Mouse (Mus musculus) megakaryocyte progenitor cell, adult 5-6 weeks (primary cell): ENCODE measurements around the gene Sh3rf1. TPM values are rescaled to one million over a fixed set of nuclear protein-coding genes. Genes with fewer than 3 reads are reported as not detected.
"Not testable (repeated sequence)": the region's sequence is repeated elsewhere in the genome, so short reads cannot be mapped to it uniquely, and the experiment has no call there.

Experiments
- ATAC-seq: replicated peaks from 2 replicates; pipeline ENCODE4 v1.8.0; 2016; ENCODE audit warnings: mild to moderate bottlenecking, moderate TSS enrichment, inconsistent platforms; ENCODE audit not compliant: poor library complexity
- total RNA-seq, 2 experiments: library from RNA; stranded (forward) in 1 of 2; stranded (reverse) in 1 of 2; fragments of 157-497, 149-512 nt in 1 of 2; fragments of 200-1000 nt in 1 of 2; gene quantifications; 2 replicates each; pipeline versions ENCODE4 v1.2.3 to v1.2.4; 2015 to 2017

Gene Sh3rf1
- total RNA-seq, 2 experiments from 2014 or later = 2.2 to 3.0 TPM

DNA sequence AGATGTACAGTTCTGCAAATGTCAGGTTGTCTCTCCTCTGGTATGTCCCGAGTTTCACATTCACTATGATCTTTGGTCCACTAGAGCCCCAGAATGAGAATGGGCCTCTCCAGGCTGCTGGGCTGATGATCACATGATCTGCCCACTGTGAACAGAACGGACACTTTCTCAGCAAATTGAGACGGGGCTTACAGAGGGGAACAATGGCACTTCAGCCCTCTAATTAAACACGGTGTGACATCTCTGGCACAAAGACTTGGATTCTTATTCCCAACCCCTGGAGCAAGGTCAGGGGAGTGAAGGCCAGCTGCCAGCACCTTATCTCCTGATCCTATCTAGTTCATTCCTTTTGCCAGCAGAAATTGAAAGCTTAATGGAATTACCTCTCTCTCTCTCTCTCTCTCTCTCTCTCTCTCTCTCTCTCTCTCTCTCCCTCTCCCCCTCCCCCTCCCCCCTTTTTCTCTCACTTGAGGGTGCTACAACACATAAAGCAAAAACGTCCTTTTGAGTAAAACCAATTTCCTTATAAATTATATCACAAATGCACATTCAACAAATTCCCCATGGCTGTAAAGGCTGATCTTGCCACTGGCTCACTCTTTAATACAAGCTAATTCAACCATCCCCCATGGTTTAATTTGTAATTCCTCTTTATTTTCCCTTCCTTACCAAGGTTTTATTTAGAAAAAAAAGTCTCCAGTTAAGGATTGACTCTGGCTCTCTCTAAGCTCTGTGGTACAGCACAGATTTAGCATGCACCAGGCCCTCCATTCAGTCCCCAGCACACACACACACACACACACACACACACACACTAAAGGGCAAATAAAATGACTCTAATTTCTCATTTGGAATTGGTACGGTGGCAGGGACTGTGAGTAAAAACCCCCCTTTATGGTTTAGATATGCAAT lies 179.8 kb downstream of the Sh3rf1 start:
- no peak for ATAC-seq

- ATAC-seq = no peak
Observed at GRCm38 (mm10) chr8:61404178-61404560, 180.5 kb downstream of the Sh3rf1 start.

DNA sequence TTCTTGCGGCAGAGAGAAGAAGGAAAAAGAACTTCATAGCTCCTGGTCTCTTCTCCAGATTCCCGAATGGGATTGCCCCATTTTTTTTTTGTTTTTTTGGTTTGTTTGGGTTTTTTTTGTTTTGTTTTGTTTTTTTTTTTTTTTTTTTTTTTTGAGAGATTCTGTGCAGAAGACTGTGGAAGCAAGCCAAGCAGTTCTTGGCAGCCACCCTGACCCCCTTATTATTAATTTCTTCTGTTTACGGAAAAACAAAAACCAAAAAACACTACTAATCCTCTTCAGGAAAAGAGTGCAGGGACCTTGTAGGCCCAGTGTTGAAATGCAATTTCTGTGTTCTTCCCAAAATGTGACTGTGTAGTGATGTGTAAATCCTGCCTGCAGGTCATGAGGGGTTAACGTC lies 185.4 kb downstream of the Sh3rf1 start:
- ATAC-seq = no peak

GRCm38 (mm10) chr8:61409712-61410111 lies 186.0 kb downstream of the Sh3rf1 start:
- not testable (repeated sequence) for ATAC-seq

- no peak for ATAC-seq
Observed at GRCm38 (mm10) chr8:61419521-61419920, 195.8 kb downstream of the Sh3rf1 start.

DNA sequence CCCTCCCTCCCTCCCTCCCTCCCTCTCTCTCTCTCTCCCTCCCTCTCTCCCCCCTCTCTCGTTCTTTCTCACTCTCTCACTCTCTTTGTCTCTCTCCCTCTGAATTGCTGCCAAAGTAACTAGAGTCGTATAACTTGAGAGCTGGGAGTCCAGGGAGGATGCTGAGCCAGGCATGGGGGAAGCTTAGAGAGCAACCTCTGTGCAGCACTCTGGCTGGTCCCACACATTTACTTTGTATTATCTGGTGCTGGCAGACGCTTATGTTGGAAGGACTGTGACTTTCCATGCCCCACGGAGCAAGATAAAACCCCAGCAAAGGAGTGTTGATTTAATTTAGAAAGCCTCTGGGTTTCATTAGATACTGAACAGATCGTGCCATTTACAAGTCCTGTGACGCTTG lies 196.5 kb downstream of the Sh3rf1 start:
- ATAC-seq = 0 out of 2 replicates have a peak, but pooled peaks have one; percentile 39

DNA sequence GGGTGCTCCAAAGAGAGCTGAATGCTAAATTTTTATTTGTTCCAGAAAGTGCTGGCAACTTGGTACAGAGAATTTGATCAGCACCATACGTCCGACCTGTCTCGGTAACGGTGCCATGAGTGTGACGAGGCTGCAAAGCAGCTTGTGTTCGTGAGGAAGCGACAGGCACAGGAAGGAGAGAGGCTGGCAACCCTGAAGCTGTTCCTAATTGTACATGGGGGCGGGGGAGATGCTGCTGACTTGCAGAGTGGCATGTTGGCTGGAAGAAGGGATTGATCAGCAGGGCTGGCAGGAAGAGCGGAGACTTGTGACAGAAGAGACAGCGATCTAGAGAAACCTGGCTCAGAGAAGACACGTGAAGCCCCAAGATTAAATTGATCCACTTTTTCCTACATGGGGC lies 197.9 kb downstream of the Sh3rf1 start:
- ATAC-seq = no peak

- no peak for ATAC-seq
Observed at GRCm38 (mm10) chr8:61425125-61425524, 201.5 kb downstream of the Sh3rf1 start.

DNA sequence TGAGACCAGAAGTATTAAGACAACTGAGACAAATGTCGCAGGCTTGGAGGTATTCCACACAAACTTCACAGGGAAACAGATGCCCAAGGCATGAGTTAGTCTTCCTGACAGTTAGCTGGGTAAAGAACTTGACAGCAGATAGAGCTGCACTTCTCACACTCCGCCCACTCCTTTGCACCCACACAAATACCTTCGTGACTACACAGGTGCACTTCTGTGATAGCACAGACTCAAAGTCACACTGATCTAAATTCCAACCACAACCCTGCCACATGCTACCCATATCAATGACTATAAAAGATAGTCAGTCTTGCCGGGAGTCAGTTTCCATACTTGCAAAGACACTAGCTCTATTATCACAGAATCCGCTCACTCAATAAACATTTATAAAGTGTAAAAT lies 202.4 kb downstream of the Sh3rf1 start:
- ATAC-seq = peak; percentile 96

- ATAC-seq = no peak; the same call in 1 of the 2 replicates
Observed at GRCm38 (mm10) chr8:61426671-61427070, 203.0 kb downstream of the Sh3rf1 start.

- ATAC-seq = no peak
Observed at GRCm38 (mm10) chr8:61427916-61428681, 204.4 kb downstream of the Sh3rf1 start.

DNA sequence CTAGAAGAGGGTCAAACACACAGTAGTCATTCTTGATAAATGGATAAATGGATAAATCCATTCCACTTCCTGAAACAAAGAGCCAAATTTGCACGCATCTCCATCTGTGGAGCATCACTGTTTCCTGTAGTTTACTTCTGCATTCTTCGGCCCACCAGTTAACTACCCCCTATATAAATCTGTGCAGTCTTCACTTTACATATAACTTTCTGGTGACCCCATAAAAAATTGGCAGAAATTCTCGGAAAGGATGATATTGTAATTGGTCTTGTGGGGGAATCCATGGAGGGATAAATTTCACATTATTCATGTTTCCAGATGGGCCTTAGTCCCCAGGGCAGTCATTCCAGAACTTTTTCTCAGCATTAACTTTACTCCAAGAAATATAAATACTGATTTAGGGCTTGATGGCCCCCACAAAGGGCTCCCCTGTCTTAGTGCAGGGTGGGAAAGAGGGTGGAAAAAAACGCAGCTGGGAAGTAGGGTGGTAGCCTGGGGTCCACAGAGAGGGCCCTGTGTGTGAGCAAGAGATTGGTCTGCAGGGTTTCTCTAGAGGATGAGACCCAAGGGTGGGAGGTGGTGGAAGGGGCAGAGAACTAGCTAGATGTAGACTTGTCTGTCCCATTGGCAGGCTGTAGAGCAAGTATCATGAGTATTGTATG lies 205.3 kb downstream of the Sh3rf1 start:
- ATAC-seq = no peak

DNA sequence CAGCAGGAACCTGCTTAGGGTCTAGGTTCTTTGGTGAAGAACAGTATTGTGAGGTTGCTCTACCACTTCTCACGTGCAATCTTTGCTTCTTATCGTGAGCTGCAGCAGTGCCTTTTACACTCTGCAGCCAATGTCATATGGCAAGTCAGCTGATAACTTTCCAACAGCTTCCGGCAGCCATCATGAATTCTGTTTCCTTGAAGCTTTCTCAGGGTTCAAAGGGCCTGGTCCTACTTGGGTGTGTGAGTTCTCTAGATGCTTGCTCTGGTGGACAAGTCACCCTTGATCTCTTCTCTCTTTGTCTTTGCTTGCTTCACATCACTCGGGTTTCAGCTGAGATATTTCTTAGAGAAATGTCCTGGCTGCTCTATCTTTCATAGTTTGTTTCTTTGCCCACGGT lies 211.8 kb downstream of the Sh3rf1 start:
- no peak for ATAC-seq

DNA sequence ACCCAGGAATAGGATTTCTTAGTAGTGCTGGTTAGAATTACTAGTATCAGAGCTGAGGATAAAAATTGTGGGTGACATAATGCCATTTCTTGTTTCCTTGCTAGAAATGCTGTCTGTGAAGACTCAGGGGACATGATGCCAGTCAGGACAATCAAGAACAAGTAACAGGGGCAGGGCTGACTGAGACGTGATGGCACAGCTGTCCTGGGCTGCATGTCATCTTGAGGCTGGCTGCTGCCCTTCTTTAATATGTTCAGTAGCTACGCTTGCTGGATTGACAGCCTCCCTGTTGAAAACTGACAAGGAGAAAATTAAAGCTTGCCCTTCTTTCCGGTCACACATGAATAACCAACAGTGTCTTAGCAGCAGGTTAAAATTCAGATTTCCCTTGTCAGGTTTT lies 212.5 kb downstream of the Sh3rf1 start:
- no peak for ATAC-seq

GRCm38 (mm10) chr8:61436586-61437304 lies 213.1 kb downstream of the Sh3rf1 start:
- ATAC-seq = no peak

DNA sequence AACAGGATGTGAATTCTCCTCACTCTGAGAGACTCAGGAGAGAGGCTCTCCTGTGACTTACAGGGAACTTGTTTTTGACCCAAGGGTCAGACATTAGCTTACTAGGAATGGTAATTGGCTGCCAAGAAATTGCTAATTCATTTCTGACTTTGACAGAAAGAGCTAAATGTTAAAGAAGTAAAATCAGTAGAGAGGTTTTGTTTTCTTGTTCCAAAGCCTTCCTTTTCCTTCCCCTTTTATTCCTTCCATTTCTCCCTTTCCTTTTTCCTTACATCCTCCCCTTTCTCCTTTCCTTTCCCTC lies 213.6 kb downstream of the Sh3rf1 start:
- ATAC-seq = no peak

DNA sequence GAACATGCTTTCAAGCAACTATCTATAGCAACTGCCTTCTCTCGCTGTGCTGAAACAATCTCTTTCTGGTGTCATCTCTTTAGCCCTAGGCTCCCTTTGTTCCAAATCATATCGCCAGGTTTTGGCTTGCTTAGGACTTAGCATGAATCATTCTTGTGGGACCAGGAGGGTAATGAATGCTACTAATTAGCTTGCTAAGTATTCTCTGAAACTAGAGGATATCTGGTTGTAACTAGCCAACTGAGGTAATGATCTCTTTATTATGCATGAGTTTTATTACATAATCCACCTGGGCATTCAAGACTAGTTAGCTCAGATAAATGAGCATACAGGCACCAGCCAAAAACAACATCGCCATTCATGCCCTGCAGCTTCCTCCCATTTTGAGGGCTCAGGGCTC lies 219.3 kb downstream of the Sh3rf1 start:
- ATAC-seq = no peak

DNA sequence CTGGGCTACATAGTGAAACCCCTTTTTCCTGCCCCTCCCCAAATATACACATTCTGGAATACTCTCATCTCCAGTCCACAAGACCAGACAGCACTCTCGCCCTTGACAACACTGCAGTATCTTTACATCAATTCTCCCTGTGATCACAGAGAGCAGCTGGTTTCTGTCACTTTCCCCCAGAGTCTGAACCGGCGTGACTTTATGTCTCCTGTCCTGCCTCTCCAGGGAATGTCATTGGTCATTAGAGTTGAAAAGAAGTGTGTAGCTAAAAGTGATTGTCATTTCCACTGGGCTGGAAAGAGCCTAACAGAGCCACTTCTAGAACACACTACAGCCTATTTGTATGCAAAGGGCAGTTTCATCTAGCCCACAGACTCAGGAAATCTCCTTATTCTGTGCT lies 220.7 kb downstream of the Sh3rf1 start:
- ATAC-seq = no peak
